Mouse (Mus musculus) neutrophil, adult 5-6 weeks (primary cell): Measurements from ENCODE around the gene Slc25a11. TPM values are rescaled to one million over a fixed set of nuclear protein-coding genes. Genes with fewer than 3 reads are reported as not detected.

Experiments
- ATAC-seq: fragments of 151-379, 151-347 bp; 2 replicates; pipeline ENCODE4 v1.8.0; 2017; ENCODE audit warnings: mild to moderate bottlenecking, moderate TSS enrichment; ENCODE audit not compliant: insufficient number of reproducible peaks, poor library complexity, low FRiP score, severe bottlenecking; ENCODE audit errors: extremely low read depth
- total RNA-seq: library from RNA; stranded (forward); fragments of 200-1000 nt; gene quantifications from 2 replicates; pipeline ENCODE4 v1.2.3, GENCODE M21; 2017

The Slc25a11 gene
- 75.8 and 82.8 TPM in 2 replicates for total RNA-seq

DNA sequence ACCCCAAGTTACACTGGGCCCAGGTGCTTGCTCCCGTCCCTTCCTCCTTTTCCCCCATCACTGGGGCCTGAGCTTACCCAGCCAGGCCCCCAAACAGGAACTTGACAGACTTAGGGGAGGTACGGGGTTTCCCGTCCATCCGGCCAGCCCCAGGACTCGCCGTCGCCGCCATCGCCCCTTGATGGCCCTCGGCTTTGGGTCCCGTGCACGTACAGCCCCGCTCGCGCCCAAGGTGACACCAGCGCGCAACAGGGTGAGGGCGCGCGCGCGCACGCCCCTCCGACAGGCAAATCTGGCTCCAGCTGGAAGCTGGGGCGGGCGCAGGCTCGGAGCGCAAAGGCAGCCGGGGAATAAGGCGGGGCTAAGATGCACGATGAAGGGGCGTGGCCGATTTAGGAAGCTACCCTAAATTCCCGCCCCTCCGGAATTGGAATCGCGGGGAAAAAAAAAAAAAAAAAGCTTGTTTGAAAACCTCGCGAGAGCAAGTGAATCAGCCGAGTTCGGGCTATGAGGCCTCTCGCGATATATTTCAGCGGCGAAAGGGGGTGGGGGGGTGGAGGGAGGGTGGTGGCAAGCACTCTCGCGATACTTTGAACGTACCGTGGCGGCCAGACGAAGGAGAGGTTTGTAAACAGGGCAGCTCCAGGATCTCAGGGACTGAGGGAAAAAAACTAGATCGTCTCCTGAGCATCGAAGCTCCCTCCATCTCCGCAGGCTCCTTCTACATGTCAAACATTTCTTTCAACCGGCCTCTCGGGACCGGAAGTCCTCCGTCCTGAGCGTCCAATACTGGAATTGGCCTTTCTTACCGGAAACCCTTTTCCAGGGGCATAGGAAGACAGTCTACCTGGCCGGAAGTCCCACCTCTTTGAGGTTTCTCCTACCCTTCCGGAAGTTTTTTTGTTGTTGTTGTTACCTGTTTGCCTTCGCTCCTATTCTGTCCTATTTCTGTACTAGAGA is at the start of gene Slc25a11, which contains the start of gene Rnf167:
Gene Slc25a11 (minus strand): TSS at position 789 of the 960 bp plus-strand sequence.
Gene Rnf167 (plus strand): TSS at position 545 of the 960 bp plus-strand sequence.
- ATAC-seq = peak; percentile 67

DNA sequence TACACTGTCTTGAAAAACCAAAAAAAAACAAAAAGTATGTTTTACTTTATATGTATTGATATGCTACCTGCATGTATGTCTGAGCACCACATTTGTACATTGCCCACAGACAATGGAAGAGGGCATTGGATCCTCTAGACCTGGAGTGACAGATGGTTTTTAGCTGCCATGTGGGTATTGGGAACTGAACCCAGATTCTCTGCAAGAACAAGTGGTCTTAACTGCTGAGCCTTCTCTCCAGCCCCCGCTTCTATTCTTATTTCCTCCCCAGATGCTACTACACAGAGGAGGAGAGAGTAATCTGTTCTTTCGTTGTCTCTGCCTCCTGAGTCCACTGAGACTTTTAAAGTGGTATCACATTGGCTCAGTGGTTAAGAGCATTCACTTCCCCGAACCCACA is 46.2 kb upstream of the Slc25a11 start:
- no peak for ATAC-seq

DNA sequence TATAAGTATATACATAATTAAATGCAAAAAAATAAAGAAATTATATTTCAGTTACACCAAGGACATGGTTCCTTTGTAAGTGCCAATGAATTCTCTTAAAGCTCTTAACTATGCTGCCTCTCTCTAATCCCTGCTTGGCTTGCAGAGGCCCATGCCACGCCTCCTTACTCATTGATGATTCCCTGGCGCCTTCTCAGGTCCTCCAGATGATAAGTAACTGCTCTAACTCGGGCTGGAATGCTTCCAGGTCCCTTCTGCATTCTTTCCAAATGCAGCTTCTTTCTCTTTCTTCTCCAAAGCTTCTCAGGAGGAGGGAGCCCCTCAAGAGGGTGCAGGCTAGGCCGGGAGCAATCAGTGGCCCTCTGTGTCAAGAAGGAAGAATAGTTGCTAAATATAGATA is 42.3 kb upstream of the Slc25a11 start:
- ATAC-seq = no peak

DNA sequence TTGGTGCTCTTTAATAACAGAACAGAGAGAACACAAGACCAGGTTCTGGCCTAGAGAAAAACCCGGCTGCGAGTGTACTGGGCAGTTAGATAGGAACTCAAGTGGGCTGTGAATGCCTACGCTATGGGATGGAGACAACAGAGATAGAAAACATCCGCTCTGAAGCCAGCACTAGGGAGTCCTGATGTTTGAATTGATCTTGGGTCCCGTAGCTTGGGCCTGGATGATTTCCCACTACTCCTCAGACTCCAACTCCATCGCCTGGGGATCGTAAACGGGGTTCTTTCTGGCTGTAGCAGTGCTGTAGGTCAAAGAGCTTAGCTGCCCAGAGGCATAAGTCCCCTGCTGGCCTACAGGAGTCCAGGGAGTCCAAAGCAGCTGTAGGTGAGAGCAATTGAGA is 41.1 kb upstream of the Slc25a11 start:
- ATAC-seq = no peak

GRCm38 (mm10) chr11:70687601-70688199 is 40.4 kb upstream of the Slc25a11 start, which contains the start of gene Camta2:
Gene Camta2 (minus strand): TSS chr11:70688105.
- peak; percentile 57 for ATAC-seq

GRCm38 (mm10) chr11:70686901-70687566 is 39.8 kb upstream of the Slc25a11 start:
- ATAC-seq = no peak; the same call in 1 of the 2 replicates

- ATAC-seq = no peak
Observed at GRCm38 (mm10) chr11:70683640-70684039, 36.4 kb upstream of the Slc25a11 start.

GRCm38 (mm10) chr11:70681897-70682581 is 34.8 kb upstream of the Slc25a11 start:
- ATAC-seq = no peak

GRCm38 (mm10) chr11:70681170-70681569 is 33.9 kb upstream of the Slc25a11 start:
- ATAC-seq = no peak

- ATAC-seq = peak; percentile 93
Observed at GRCm38 (mm10) chr11:70679894-70680293, 32.6 kb upstream of the Slc25a11 start.

GRCm38 (mm10) chr11:70679361-70679760 is 32.1 kb upstream of the Slc25a11 start:
- no peak for ATAC-seq

DNA sequence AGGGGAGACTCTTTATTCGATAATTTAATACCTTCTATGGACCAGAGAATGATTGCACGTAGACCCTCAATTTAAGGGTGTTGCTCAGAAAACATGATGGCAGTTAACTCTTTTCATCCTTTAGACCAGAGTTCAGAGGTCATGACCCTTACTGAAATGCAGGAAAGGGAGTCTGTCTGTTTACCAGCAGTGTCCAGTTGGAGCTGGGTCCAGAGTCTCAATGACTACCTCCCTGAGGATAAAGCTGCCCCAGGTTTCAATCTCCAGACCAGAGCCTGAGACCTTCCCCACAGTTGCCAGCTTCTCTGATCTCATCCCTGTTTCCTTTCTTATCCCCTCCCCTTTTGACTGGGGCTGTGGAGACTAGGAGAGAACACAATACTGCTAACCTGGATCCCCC is 31.3 kb upstream of the Slc25a11 start:
- no peak for ATAC-seq

GRCm38 (mm10) chr11:70678092-70678491 is 30.8 kb upstream of the Slc25a11 start:
- ATAC-seq = no peak

GRCm38 (mm10) chr11:70674501-70674900 is 27.2 kb upstream of the Slc25a11 start:
- ATAC-seq = no peak

DNA sequence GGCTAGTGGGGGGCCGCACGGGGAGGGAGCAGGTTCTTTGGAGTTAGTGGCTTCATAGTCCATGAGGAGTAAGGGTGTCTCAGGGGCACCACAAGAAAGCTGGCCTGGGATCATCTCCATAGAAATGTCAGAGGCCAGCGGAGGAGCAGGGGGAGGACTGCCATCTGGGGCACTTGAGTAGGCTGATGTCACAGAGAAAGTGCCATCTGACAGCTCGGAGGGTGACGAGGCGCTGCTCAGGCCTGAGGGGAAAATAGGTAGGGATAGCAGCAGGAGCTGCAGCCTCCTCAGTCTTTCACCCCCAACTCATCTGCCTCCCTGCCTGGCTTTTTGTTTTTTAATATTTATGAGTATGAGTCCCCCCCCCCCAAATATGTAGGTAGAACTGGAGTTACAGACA is 26.7 kb upstream of the Slc25a11 start:
- no peak for ATAC-seq

DNA sequence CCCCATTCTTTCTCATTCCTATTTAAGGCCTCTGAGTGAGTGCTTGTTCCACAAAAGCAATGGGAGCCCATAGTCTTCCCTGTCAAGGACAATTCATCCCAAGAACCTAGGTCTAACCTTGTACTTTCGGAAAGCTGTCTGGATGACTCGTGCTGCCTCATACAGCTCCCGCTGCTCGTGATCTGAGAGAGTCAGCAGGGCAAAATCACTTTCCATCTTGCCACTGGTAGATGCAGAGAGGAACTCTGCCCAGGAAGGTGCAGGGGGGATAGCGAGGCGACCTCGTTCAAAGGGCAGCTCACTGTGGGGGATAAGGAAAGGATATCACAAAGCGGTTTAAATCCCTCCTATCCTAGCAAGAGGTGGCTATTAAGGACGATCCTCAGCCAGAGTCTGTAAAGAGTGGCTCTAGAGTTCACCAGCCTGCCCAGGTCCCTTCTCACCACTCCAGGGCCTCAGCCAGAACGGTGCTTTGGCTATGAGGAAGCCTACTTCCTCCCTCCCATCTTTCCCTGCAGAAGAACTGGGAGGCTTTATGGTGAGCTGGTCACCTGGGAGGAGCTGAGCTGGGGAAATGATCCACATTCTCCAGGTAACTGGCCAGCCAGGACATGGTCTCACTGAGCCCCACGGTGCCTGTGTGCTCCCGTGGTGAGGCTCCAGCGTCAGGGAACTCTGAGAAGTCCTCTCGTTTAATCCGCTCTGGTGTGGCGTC is 24.2 kb upstream of the Slc25a11 start:
- ATAC-seq = no peak

- no peak for ATAC-seq
Observed at GRCm38 (mm10) chr11:70670483-70670882, 23.2 kb upstream of the Slc25a11 start.

DNA sequence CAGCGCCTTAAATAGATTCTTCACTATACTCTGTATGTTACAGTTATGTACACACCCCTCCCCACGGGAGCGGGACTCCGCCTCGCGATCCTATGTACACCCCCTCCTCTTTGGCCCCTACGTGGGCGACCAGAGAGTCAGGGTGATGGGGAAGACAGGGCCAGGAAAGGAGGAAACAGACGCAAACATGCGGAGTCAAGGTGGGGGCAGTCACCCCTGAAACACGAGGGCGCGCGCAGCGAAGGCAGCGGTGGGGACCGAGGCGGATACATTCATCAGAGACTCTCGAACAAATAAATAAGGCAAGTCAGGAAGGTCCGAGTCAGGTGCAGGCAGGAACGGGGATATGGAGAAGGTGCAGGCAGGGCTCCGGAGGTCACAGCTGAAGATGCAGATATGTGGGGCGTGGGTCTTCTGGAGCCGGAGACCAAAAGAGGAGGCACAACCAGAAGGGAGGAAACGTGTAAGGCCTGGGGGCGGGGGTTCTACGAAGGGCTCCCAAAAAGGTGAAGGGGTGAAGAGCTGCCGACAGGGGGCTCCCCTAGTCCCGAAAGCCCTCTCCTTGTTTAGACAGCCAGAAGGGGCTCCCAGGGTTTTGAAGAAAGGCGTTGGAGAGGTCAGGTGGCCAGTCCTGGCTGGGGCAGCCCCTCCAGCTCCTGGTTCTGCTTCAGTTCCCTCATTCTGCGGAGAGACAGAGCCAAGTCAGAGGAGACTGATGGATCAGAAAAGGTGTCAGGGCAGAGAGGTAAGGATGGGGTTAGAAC is 22.5 kb upstream of the Slc25a11 start:
- ATAC-seq = peak; percentile 22
